Comparison of ENCODE assay signal across 18 mouse cellular contexts in genomic region chr6:67365785-67366184, GRCm38 (mm10). TPM values are rescaled to one million over a fixed set of nuclear protein-coding genes. Genes with fewer than 3 reads are reported as not detected.
"Had no signal": no experiment of that assay in that cellular context is flagged by ENCODE, and none has a peak within 500 bp of the region (broad histone marks: within the 10 kb centered on the region; RNA-seq: fewer than 3 reads in every experiment).

No protein-coding gene starts in this region.

- H3K4me1 ChIP-seq: neural tube, embryonic 13.5 days; neural tube, embryonic 15.5 days; stomach, embryonic 15.5 days had no signal

- H3K36me3 ChIP-seq: neural tube, embryonic 13.5 days; neural tube, embryonic 15.5 days; stomach, embryonic 15.5 days had no signal

- DNase-seq: retina, postnatal 1 day; right cerebral cortex, adult 18-20 months; right cerebral cortex, postnatal 14 days; right cerebral cortex, postnatal 25 days; right cerebral cortex, postnatal 4 days; spleen, adult 18-20 months; thymus, adult 18-20 months; thymus, adult 2 months; thymus, postnatal 14 days; thymus, postnatal 25 days; thymus, postnatal 36 days; thymus, postnatal 4 days had no signal

- H3K4me2 ChIP-seq: neural tube, embryonic 13.5 days; neural tube, embryonic 15.5 days; stomach, embryonic 15.5 days had no signal

- H3K9me3 ChIP-seq: neural tube, embryonic 13.5 days; neural tube, embryonic 15.5 days; stomach, embryonic 15.5 days had no signal

- H3K27me3 ChIP-seq: neural tube, embryonic 13.5 days; neural tube, embryonic 15.5 days; stomach, embryonic 15.5 days had no signal

- H3K9ac ChIP-seq: neural tube, embryonic 13.5 days; neural tube, embryonic 15.5 days; stomach, embryonic 15.5 days had no signal

- H3K27ac ChIP-seq: neural tube, embryonic 13.5 days; neural tube, embryonic 15.5 days; stomach, embryonic 15.5 days; stomach, postnatal 0 days had no signal

- H3K4me3 ChIP-seq: neural tube, embryonic 13.5 days; neural tube, embryonic 15.5 days; stomach, embryonic 15.5 days had no signal

RNA-seq across cellular contexts. Expression of gene Il12rb2, which starts 10.2 kb away (rescaled TPM):
- polyA plus RNA-seq: stomach, embryonic 14.5 days; testis, adult 2 months had no signal
